ENCODE assay signal across 8 mouse cellular contexts in genomic region chr9:105520776-105521552, GRCm38 (mm10). TPM values are rescaled to one million over a fixed set of nuclear protein-coding genes. Genes with fewer than 3 reads are reported as not detected.
DNase-seq lines count a peak whose midpoint lies in the region; ATAC-seq and TF ChIP-seq lines count a peak whose summit lies in the region.

No protein-coding gene starts in this region.

- 48% methylated on average over 24 of the region's 24 CpGs for WGBS in embryonic facial prominence, embryonic 14.5 days
- 64% methylated on average over 24 of the region's 24 CpGs for WGBS in embryonic facial prominence, embryonic 10.5 days
- 10% methylated on average over 24 of the region's 24 CpGs for WGBS in heart, embryonic 16.5 days
- WGBS in liver, embryonic 13.5 days (ENCODE audit: insufficient replicate concordance): 14% methylated on average over 24 of the region's 24 CpGs
- 67% methylated on average over 24 of the region's 24 CpGs for WGBS in forebrain, embryonic 12.5 days

- no peaks in the 10 kb centered on the region for H3K9me3 ChIP-seq in embryonic facial prominence, embryonic 14.5 days (ENCODE audit: control insufficient read depth, low read length)
- no peaks in the 10 kb centered on the region for H3K9me3 ChIP-seq in embryonic facial prominence, embryonic 10.5 days
- H3K9me3 ChIP-seq in heart, embryonic 16.5 days (replicated peaks; ENCODE audit: control insufficient read depth, low read length): no peaks in the 10 kb centered on the region
- no peaks in the 10 kb centered on the region for H3K9me3 ChIP-seq in liver, embryonic 13.5 days (replicated peaks)
- no peaks in the 10 kb centered on the region for H3K9me3 ChIP-seq in forebrain, embryonic 12.5 days

- no peak for TF ChIP-seq POLR2A in bone marrow macrophage, adult 2 months (IDR thresholded peaks at IDR 0.05; ENCODE audit: borderline replicate concordance, low read depth, low read length)

- no peaks in the 10 kb centered on the region for H3K27me3 ChIP-seq in embryonic facial prominence, embryonic 14.5 days (replicated peaks; ENCODE audit: control insufficient read depth, insufficient read depth, low read length)
- H3K27me3 ChIP-seq in embryonic facial prominence, embryonic 10.5 days (replicated peaks; ENCODE audit: low read depth, poor library complexity, severe bottlenecking): no peaks in the 10 kb centered on the region
- H3K27me3 ChIP-seq in heart, embryonic 16.5 days (ENCODE audit: control insufficient read depth, insufficient read depth, low read length): no peaks in the 10 kb centered on the region
- H3K27me3 ChIP-seq in liver, embryonic 13.5 days: no peaks in the 10 kb centered on the region
- 0 out of 2 replicates have a peak, but pooled peaks cover 3% of the 10 kb centered on the region for H3K27me3 ChIP-seq in forebrain, embryonic 12.5 days

- no peak overlapping the region for H3K27ac ChIP-seq in embryonic facial prominence, embryonic 14.5 days (replicated peaks; ENCODE audit: low read depth, low read length)
- H3K27ac ChIP-seq in embryonic facial prominence, embryonic 10.5 days (replicated peaks): no peak overlapping the region
- H3K27ac ChIP-seq in bone marrow macrophage, adult 2 months (ENCODE audit: insufficient read depth, low read depth, low read length): no peak overlapping the region
- H3K27ac ChIP-seq in heart, embryonic 16.5 days (ENCODE audit: low read length): peak overlapping the region; percentile 92
- peak overlapping the region; percentile 78 for H3K27ac ChIP-seq in liver, embryonic 13.5 days
- no peak overlapping the region for H3K27ac ChIP-seq in forebrain, embryonic 12.5 days

- peaks cover 36% of the 10 kb centered on the region for H3K4me1 ChIP-seq in embryonic facial prominence, embryonic 14.5 days (ENCODE audit: control insufficient read depth, insufficient read depth, low read length)
- H3K4me1 ChIP-seq in embryonic facial prominence, embryonic 10.5 days: peaks cover 47% of the 10 kb centered on the region
- H3K4me1 ChIP-seq in bone marrow macrophage, adult 2 months (ENCODE audit: control insufficient read depth, insufficient read depth, low read length): peaks cover 25% of the 10 kb centered on the region
- peaks cover 9% of the 10 kb centered on the region for H3K4me1 ChIP-seq in heart, embryonic 16.5 days (ENCODE audit: control insufficient read depth, insufficient read depth, low read length)
- H3K4me1 ChIP-seq in liver, embryonic 13.5 days (replicated peaks): peaks cover 41% of the 10 kb centered on the region
- H3K4me1 ChIP-seq in forebrain, embryonic 12.5 days: peaks cover 41% of the 10 kb centered on the region

- ATAC-seq in embryonic facial prominence, embryonic 14.5 days (ENCODE audit: low read depth): no peak; the same call in 1 of the 2 replicates
- ATAC-seq in heart, embryonic 16.5 days (replicated peaks; ENCODE audit: extremely low read depth, insufficient read depth, low FRiP score): peak; percentile 83
- peak; percentile 82 for ATAC-seq in liver, embryonic 13.5 days (ENCODE audit: low read depth)
- ATAC-seq in forebrain, embryonic 12.5 days (ENCODE audit: low FRiP score): no peak

- peak; percentile 51 for DNase-seq in embryonic facial prominence, embryonic 14.5 days (ENCODE audit: low spot score)
- no peak for DNase-seq in embryonic facial prominence, embryonic 10.5 days (ENCODE audit: low spot score)
- DNase-seq in liver, embryonic 13.5 days: peak; percentile 28
- DNase-seq in spleen, postnatal 36 days (ENCODE audit: low spot score in 2 of 2): peak; percentile 3 to 6
- DNase-seq in testis, postnatal 14 days (ENCODE audit: low spot score): no peak

- H3K4me2 ChIP-seq in embryonic facial prominence, embryonic 14.5 days (ENCODE audit: low read depth, low read length): peak overlapping the region; percentile 5; the same call in 1 of the 2 replicates
- H3K4me2 ChIP-seq in heart, embryonic 16.5 days (ENCODE audit: low read depth, low read length): peak overlapping the region; percentile 69
- H3K4me2 ChIP-seq in liver, embryonic 13.5 days: peak overlapping the region; percentile 68
- H3K4me2 ChIP-seq in forebrain, embryonic 12.5 days: no peak overlapping the region

- no peak overlapping the region for H3K4me3 ChIP-seq in embryonic facial prominence, embryonic 14.5 days (ENCODE audit: low read depth, low read length)
- no peak overlapping the region for H3K4me3 ChIP-seq in embryonic facial prominence, embryonic 10.5 days
- H3K4me3 ChIP-seq in bone marrow macrophage, adult 2 months (ENCODE audit: insufficient read depth, low read length): peak overlapping the region; percentile 49
- peak overlapping the region; percentile 60 for H3K4me3 ChIP-seq in heart, embryonic 16.5 days (ENCODE audit: low read length)
- H3K4me3 ChIP-seq in liver, embryonic 13.5 days (replicated peaks): peak overlapping the region; percentile 47
- H3K4me3 ChIP-seq in forebrain, embryonic 12.5 days (replicated peaks): no peak overlapping the region

- TF ChIP-seq CTCF in bone marrow macrophage, adult 2 months (IDR thresholded peaks at IDR 0.05; ENCODE audit: low read depth, low read length): no peak

- H3K9ac ChIP-seq in embryonic facial prominence, embryonic 14.5 days (ENCODE audit: low read depth, low read length): no peak overlapping the region
- H3K9ac ChIP-seq in heart, embryonic 16.5 days (ENCODE audit: low read length): peak overlapping the region; percentile 74
- peak overlapping the region; percentile 52 for H3K9ac ChIP-seq in liver, embryonic 13.5 days
- no peak overlapping the region for H3K9ac ChIP-seq in forebrain, embryonic 12.5 days

- H3K36me3 ChIP-seq in embryonic facial prominence, embryonic 14.5 days (ENCODE audit: control insufficient read depth, insufficient read depth, low read length): no peaks in the 10 kb centered on the region
- no peaks in the 10 kb centered on the region for H3K36me3 ChIP-seq in embryonic facial prominence, embryonic 10.5 days (replicated peaks)
- no peaks in the 10 kb centered on the region for H3K36me3 ChIP-seq in heart, embryonic 16.5 days (ENCODE audit: control insufficient read depth, insufficient read depth)
- no peaks in the 10 kb centered on the region for H3K36me3 ChIP-seq in liver, embryonic 13.5 days
- H3K36me3 ChIP-seq in forebrain, embryonic 12.5 days (replicated peaks): no peaks in the 10 kb centered on the region

RNA-seq across cellular contexts. Expression of gene Atp2c1, which starts 6.2 kb away (rescaled TPM):
- polyA plus RNA-seq in embryonic facial prominence, embryonic 14.5 days (2014; fragmentation: Nextera tagmentation; extraction: Ambion mirVana): 71.1 and 72.4 TPM in 2 replicates
- polyA plus RNA-seq in embryonic facial prominence, embryonic 10.5 days (2016; fragmentation: Nextera tagmentation; extraction: Ambion mirVana): 58.8 and 59.3 TPM in 2 replicates
- polyA plus RNA-seq in bone marrow macrophage, adult 2 months (2012; ENCODE audit: insufficient read depth, insufficient read length, missing spikeins): 101 and 105 TPM in 2 replicates
- polyA plus RNA-seq in heart, embryonic 16.5 days (2015; fragmentation: Nextera tagmentation; extraction: Ambion mirVana): 43.7 and 53.4 TPM in 2 replicates
- 23.2 and 25.1 TPM in 2 replicates for polyA plus RNA-seq in liver, embryonic 13.5 days (2015; fragmentation: Nextera tagmentation; extraction: Ambion mirVana)
- polyA plus RNA-seq in forebrain, embryonic 12.5 days (2016; fragmentation: Nextera tagmentation; extraction: Ambion mirVana): 77.4 and 82.1 TPM in 2 replicates

Comparison
In these comparisons a context has a peak if more than half of its experiments do, and no peak if none do; other contexts are left out.
1. DNase-seq: peak in embryonic facial prominence, embryonic 14.5 days (single experiment), liver, embryonic 13.5 days (single experiment) and spleen, postnatal 36 days (2 of 2); none in embryonic facial prominence, embryonic 10.5 days (single experiment) and testis, postnatal 14 days (single experiment).
2. ATAC-seq: peak in heart, embryonic 16.5 days (single experiment) and liver, embryonic 13.5 days (single experiment); none in embryonic facial prominence, embryonic 14.5 days (single experiment) and forebrain, embryonic 12.5 days (single experiment).
3. H3K27ac ChIP-seq: peak in heart, embryonic 16.5 days (single experiment) and liver, embryonic 13.5 days (single experiment); none in embryonic facial prominence, embryonic 14.5 days (single experiment), embryonic facial prominence, embryonic 10.5 days (single experiment), bone marrow macrophage, adult 2 months (single experiment) and forebrain, embryonic 12.5 days (single experiment).
4. H3K4me3 ChIP-seq: peak in bone marrow macrophage, adult 2 months (single experiment), heart, embryonic 16.5 days (single experiment) and liver, embryonic 13.5 days (single experiment); none in embryonic facial prominence, embryonic 14.5 days (single experiment), embryonic facial prominence, embryonic 10.5 days (single experiment) and forebrain, embryonic 12.5 days (single experiment).
5. H3K9ac ChIP-seq: peak in heart, embryonic 16.5 days (single experiment) and liver, embryonic 13.5 days (single experiment); none in embryonic facial prominence, embryonic 14.5 days (single experiment) and forebrain, embryonic 12.5 days (single experiment).